Mouse (Mus musculus) WW6 (cell line): Measurements from ENCODE around the gene Klhdc2.

Experiments
- DNase-seq: peaks from one replicate; pipeline ENCODE4 v3.0.0-alpha.2; 2013; ENCODE audit warnings: low read depth, low spot score

The Klhdc2 gene

GRCm38 (mm10) chr12:69296511-69297410 is at the start of gene Klhdc2:
Gene Klhdc2 (plus strand): TSS chr12:69296681.
- peak; percentile 55 for DNase-seq

GRCm38 (mm10) chr12:69249766-69250165 is 46.7 kb upstream of the Klhdc2 start:
- no peak for DNase-seq

- DNase-seq: no peak
Observed at GRCm38 (mm10) chr12:69250756-69251155, 45.7 kb upstream of the Klhdc2 start.

- no peak for DNase-seq
Observed at GRCm38 (mm10) chr12:69253806-69254205, 42.7 kb upstream of the Klhdc2 start.

- no peak for DNase-seq
Observed at GRCm38 (mm10) chr12:69257836-69258235, 38.6 kb upstream of the Klhdc2 start.

GRCm38 (mm10) chr12:69262251-69262650 is 34.2 kb upstream of the Klhdc2 start:
- DNase-seq: no peak

GRCm38 (mm10) chr12:69265031-69265430 is 31.4 kb upstream of the Klhdc2 start:
- no peak for DNase-seq

- DNase-seq: no peak
Observed at GRCm38 (mm10) chr12:69267956-69268632, 28.4 kb upstream of the Klhdc2 start.

GRCm38 (mm10) chr12:69268956-69269355 is 27.5 kb upstream of the Klhdc2 start:
- no peak for DNase-seq

- no peak for DNase-seq
Observed at GRCm38 (mm10) chr12:69279931-69280469, 16.5 kb upstream of the Klhdc2 start.

GRCm38 (mm10) chr12:69280915-69281314 is 15.6 kb upstream of the Klhdc2 start:
- DNase-seq: no peak

GRCm38 (mm10) chr12:69283146-69283545 is 13.3 kb upstream of the Klhdc2 start:
- DNase-seq: no peak

GRCm38 (mm10) chr12:69287535-69287934 is 8.9 kb upstream of the Klhdc2 start:
- no peak for DNase-seq

- no peak for DNase-seq
Observed at GRCm38 (mm10) chr12:69288699-69289098, 7.8 kb upstream of the Klhdc2 start.

- DNase-seq: no peak
Observed at GRCm38 (mm10) chr12:69292401-69292800, 4.1 kb upstream of the Klhdc2 start.

GRCm38 (mm10) chr12:69293815-69294214 is 2.7 kb upstream of the Klhdc2 start:
- no peak for DNase-seq

- no peak for DNase-seq
Observed at GRCm38 (mm10) chr12:69294936-69295335, 1.5 kb upstream of the Klhdc2 start.

- DNase-seq: no peak
Observed at GRCm38 (mm10) chr12:69295651-69296050, 830 bp upstream of the Klhdc2 start.

GRCm38 (mm10) chr12:69297411-69298150 is 1.1 kb downstream of the Klhdc2 start:
- no peak for DNase-seq

GRCm38 (mm10) chr12:69298281-69298680 is 1.8 kb downstream of the Klhdc2 start:
- DNase-seq: no peak

- DNase-seq: no peak
Observed at GRCm38 (mm10) chr12:69299231-69299630, 2.8 kb downstream of the Klhdc2 start.

- DNase-seq: no peak
Observed at GRCm38 (mm10) chr12:69299831-69300230, 3.4 kb downstream of the Klhdc2 start.
